Mouse (Mus musculus): ENCODE results near the gene Irf3. TPM values are rescaled to one million over a fixed set of nuclear protein-coding genes. Genes with fewer than 3 reads are reported as not detected.
"Not testable (repeated sequence)": the region's sequence is repeated elsewhere in the genome, so short reads cannot be mapped to it uniquely, and the experiment has no call there.

Irf3 gene
- total RNA-seq, 2 experiments from 2014 or later: 38.4 to 42.7 TPM

DNA sequence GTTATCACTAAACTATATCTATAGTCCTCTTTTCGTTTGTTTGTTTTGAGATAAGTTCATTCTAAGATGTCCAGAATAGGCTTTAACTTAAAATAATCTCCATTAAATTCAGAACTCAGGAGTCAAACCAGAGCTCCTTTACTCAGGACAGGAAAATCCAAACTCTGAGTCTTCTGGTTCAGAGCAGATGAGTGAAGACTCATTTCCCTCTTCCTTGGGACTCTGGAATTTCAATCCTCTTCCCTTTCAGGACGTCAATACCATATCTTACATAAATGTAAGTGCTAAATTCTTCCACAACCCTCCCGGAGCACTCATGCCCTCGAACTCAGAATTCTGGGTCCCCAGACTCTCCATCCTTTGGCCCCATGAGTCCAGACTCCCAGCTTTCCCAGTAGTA lies 19.3 kb downstream of the Irf3 start:
- peak overlapping the region; percentile 90 for H3K27ac ChIP-seq
- TF ChIP-seq CTCF (conservative IDR thresholded peaks at IDR 0.05): no peak

DNA sequence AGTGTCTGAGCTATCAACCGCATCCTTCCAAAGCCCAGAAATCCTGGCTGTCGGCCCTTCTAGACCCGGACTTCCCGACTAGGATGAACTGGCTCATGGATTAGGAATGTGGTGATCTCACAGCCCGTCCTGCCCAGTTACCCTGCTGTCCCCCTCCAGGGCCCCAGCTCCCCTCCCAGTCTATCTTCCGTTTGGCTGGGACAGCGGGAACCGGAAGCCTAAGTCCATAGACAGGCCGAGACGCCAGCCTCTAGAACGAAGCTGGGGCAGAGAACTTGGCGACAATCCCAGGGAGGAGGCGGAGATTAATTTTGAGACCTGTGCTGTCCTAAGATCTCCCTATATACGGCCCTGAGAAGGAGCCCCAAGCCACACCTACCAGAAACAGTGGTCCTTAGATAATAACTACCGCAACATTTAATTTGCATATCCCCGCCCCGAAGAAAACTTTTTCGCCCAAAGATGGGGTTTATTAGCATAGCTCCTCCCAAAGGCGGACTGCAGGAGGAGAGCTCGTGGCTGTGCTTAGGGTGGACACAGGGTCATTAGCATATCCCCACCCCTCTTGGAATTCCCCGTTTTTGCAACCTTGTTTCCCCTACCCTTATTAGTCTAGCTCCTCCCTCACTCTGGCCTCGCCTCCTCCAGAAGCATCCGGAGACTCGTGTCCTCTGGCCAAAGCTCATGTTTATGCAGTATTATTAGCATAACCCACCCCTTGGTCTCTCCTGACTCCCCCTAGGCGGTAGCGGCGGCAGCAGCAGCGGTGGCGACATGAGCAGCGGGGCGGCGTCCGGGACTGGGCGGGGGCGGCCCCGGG lies 20.0 kb downstream of the Irf3 start, which contains the start of gene Rras:
TSS of gene Rras (plus strand) at position 720 of the 820 bp plus-strand sequence.
- peak; percentile 32; the same call in 1 of the 2 replicates for TF ChIP-seq CTCF (conservative IDR thresholded peaks at IDR 0.05)
- Histone ChIP-seq H3K4me3 (peak within 1 kb of the TSS; percentile 90), H3K27ac (peak within 1 kb of the TSS; percentile 90)
- DNase-seq (ENCODE audit: low spot score in 2 of 2): peak; percentile 74 to 93

More for the DNA sequence above, 19.3 kb downstream of the Irf3 start:
- H3K4me3 ChIP-seq: peak overlapping the region; percentile 90
- DNase-seq (ENCODE audit: low spot score in 2 of 2): no peak

DNA sequence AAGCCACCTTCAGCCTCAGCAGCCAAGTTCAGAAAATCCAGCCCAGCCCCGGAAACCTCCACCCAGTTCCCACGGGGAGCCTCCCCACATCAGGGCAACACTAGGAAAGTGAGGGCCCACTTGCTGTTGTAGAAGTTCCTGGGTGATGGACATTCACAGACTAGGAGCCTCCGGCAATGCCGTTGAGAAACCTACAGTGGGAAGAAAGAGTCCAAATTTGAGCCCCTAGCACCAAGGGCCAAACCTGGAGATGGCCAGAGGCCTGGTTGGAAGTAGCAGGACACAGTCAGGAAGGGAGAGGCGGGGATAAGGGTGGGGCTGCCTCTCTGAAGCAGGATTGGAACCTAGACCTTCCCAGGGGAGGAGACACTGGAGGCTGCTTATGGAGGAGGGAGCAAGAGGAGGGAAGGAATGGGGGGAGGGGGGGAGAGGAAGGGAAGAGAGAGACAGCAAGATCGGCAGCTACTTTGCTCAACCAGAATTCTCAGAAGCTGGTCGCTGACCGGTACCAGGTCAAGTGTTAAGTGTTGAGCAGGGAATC lies 21.7 kb downstream of the Irf3 start:
- Histone ChIP-seq H3K4me3 (peak overlapping the region; percentile 90; the same call in 1 of the 2 replicates), H3K27ac (peak overlapping the region; percentile 90)
- DNase-seq (ENCODE audit: low spot score in 2 of 2): no peak
- no peak for TF ChIP-seq CTCF (conservative IDR thresholded peaks at IDR 0.05)

DNA sequence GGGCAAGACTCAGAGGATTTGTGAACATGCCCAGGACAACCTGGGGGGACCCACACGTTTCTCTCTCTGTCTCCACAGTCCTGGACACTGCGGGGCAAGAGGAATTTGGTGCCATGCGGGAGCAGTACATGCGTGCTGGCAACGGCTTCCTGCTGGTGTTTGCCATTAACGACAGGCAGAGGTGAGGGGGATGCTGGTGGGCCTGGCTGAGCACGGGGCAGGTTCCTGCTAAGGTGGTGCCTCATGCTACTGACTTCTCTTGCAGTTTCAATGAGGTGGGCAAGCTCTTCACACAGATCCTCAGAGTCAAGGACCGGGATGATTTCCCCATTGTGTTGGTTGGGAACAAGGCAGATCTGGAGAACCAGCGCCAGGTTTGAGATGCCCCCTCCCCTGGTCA lies 22.8 kb downstream of the Irf3 start:
- no peak overlapping the region for H3K4me3 ChIP-seq
- no peak overlapping the region for H3K27ac ChIP-seq
- DNase-seq (ENCODE audit: low spot score in 2 of 2): no peak
- TF ChIP-seq CTCF (conservative IDR thresholded peaks at IDR 0.05): no peak

DNA sequence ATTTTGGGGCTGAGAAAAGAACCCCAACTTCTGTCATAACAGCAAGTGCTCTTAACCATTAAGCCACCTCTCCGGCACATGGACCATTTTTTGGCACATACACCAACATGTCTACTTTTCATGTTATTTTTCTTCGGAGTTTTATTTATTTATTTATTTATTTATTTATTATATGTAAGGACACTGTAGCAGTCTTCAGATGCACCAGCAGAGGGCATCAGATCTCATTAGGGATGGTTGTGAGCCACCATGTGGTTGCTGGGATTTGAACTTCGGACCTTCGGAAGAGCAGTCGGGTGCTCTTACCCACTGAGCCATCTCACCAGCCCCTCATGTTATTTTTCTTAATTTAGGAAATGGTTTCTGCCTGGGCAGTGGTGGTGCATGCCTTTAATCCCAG lies 26.3 kb downstream of the Irf3 start:
- not testable (repeated sequence) for DNase-seq (ENCODE audit: low spot score in 2 of 2); H3K27ac ChIP-seq; H3K4me3 ChIP-seq
- TF ChIP-seq CTCF (conservative IDR thresholded peaks at IDR 0.05): peak; percentile 61

DNA sequence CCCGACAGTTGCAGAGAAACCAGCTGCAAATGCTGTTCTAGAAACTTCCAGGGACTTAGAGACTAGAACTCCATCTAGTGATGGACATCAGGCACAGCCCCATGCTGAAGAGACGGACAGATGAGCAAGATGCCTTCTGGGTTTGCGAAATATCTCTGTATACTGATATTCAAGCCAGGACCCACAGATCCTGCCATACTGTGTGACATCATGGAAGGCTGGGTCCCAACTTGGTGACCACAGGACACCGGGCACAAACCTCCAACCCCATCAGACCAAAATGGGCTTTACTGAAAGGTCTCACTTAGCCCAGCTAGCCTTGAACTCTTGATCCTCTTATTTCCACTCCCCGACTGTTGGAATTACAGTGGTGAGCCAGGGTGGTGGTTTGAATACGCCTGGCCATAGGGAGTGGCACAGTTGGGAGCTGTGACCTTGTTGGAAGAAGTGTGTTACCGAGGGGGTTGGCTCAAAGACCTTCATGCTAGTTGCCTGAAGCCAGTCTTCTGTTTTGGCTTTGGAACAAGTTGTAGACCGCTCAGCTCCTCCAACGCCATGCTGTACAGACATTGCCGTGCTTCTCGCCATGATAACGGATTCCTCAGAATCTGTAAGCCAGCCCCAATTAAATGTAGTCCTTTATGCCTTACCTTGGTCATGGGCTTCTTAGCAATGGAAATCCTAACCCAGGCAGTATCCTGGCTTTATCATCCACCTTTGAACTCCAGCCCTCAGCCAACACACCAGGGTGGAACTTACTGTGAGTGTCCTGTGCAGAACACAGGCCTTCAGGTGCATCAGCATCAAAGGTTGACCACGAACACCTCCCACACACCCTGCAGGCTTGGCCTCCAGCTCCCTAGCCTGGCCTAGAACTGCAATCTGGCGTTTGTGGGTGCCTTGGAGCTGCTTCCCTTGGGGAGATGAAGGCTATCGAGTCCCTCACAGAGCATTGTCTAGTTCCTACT lies 27.1 kb downstream of the Irf3 start:
- no peak for TF ChIP-seq CTCF (conservative IDR thresholded peaks at IDR 0.05)
- Histone ChIP-seq H3K27ac (peak overlapping the region; percentile 73), H3K4me3 (no peak overlapping the region)
- no peak for DNase-seq (ENCODE audit: low spot score in 2 of 2)

DNA sequence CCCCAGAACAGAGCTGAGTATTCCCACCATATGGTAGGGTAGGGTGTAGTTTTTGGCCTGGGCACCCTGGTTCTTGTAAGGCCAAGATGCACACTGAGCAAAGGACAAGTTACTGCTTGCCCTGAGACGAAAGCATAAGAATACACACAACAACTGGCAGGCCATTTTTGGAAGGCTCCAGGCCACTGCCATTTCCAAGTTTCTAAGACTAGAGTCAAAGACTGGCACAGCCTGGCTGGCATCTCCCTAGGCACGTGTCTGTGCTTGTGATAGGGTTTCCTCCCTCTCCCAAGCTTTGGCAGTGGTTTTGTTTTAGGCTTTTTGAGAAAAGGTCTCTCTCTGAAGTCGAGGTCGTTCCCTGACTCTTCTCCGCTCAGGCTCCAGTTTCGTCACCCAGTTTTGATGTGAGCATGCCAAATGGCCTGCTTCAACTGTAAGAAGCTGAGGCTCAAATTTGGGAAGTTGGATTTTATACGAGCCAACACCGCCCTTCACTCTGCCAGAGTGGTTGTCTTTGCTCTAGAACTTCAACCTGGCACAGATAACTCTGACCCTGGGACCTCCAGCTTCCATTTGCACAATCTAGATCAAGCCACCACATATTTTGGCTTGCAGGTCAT lies 28.3 kb downstream of the Irf3 start:
- DNase-seq (ENCODE audit: low spot score in 2 of 2): no peak
- H3K4me3 ChIP-seq: no peak overlapping the region
- no peak for TF ChIP-seq CTCF (conservative IDR thresholded peaks at IDR 0.05)
- H3K27ac ChIP-seq: peak overlapping the region; percentile 73

DNA sequence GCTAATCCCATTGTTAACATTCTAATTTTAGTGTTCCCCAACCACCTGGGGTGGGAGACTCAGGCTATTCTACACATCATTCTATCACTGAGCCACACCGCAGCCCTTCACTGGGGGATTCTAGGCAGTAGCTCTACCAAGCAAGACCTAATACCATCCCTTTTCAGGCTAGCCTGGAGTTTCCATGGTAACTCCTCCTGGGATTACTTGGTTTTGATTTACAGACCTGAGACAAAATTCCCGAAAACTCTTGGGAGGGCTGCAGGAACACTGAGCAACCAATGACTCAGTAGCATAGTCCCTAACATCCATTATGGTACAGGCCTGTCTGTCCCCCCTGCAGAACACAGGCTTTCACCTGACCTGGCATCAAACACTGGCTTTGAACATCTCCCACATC lies 28.8 kb downstream of the Irf3 start:
- Histone ChIP-seq H3K4me3 (no peak overlapping the region), H3K27ac (peak overlapping the region; percentile 73)
- TF ChIP-seq CTCF (conservative IDR thresholded peaks at IDR 0.05): no peak
- no peak for DNase-seq (ENCODE audit: low spot score in 2 of 2)

DNA sequence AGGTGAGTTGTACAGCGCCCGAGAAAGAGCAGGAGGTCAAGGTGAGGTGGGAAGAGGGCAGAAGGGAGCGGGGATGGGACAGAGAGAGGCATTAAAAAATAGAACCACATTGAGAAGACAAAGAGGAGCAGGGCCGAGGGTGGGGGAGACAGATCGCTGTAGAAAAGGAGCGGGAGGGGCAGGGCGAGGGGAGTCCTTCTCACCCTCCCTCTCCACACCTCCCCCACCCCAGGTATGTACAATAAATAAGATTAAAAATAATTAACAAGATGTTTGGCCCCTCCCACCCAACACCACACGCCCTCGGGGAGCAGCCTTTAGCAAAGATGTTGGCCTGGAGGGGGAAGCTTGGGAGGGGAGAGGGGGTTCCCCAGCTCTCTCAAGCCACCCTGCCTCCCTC lies 30.3 kb downstream of the Irf3 start:
- DNase-seq (ENCODE audit: low spot score in 2 of 2): no peak
- H3K4me3 ChIP-seq: no peak overlapping the region
- H3K27ac ChIP-seq: no peak overlapping the region
- TF ChIP-seq CTCF (conservative IDR thresholded peaks at IDR 0.05): no peak

DNA sequence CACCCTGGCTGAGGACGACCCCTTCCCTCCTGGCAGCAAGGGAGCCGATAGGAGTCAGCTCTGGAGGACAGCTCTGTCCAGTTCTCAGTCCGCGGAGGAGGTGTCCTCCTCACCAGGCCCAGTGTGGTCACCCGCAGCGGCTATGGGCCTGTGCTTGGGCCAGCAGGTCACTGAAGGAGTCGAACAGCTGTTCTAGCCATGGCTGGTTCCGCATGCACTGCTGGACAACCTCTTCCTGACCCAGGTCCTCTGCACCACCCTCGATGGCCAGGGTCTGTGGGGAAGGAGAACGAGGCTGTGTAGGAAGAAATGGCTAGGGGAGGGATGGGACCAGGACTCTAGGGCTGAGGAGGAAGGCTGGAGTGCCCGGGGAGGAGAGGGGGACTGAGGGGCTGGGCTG lies 30.9 kb downstream of the Irf3 start:
- TF ChIP-seq CTCF (conservative IDR thresholded peaks at IDR 0.05): no peak
- no peak overlapping the region for H3K4me3 ChIP-seq
- DNase-seq (ENCODE audit: low spot score in 2 of 2): no peak

DNA sequence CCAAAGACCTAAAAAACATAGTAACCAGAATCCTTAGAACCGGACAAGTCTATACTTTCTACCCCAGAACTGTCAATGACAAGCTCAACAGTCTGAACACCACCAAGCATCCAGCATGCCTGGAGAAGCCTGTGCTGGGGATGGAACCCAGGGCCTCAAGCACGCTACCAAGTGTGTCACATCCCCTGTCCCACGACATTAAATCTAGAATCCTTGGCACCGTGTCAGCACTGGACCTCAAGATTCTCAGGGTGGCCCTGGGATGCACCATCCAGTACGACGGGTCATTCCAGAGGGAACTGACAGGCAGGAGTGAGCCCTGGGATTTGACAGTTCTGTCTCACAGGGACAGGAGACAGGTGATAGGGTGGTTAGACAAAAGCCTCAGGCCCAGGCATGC lies 32.5 kb downstream of the Irf3 start:
- DNase-seq (ENCODE audit: low spot score in 2 of 2): no peak
- no peak for TF ChIP-seq CTCF (conservative IDR thresholded peaks at IDR 0.05)
- no peak overlapping the region for H3K27ac ChIP-seq
- no peak overlapping the region for H3K4me3 ChIP-seq

More for the DNA sequence above, 30.9 kb downstream of the Irf3 start:
- no peak overlapping the region for H3K27ac ChIP-seq

DNA sequence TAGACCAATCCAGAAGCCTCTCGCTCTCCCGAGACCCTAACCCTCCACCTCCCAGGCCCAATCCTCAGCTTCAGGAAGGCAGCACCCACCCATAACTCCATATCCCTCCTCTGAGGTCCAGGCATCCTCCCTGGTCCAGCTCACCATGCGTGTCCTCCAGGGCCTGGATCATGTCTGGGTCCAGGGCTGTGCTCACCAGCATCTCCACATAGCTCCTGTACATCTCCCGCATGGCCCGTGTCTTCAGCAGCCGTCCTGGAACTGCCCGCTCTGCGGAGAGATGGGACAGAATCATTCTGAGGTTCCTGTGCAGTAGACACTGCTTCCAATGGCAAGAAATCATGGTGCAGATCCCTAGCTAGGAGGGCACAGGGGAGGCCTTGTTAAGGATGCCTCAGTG lies 33.4 kb downstream of the Irf3 start:
- no peak for TF ChIP-seq CTCF (conservative IDR thresholded peaks at IDR 0.05)
- Histone ChIP-seq H3K27ac (no peak overlapping the region), H3K4me3 (no peak overlapping the region)
- no peak for DNase-seq (ENCODE audit: low spot score in 2 of 2)

Data from layer of hippocampus, adult 2 months (tissue).